Mouse (Mus musculus) thymus, adult 2 months (tissue): Measurements from ENCODE around the gene Gm21836. TPM values are rescaled to one million over a fixed set of nuclear protein-coding genes. Genes with fewer than 3 reads are reported as not detected.
A peak's percentile ranks its signal among the peaks of the same experiment; 100 is the strongest.
"Not testable (repeated sequence)": the region's sequence is repeated elsewhere in the genome, so short reads cannot be mapped to it uniquely, and the experiment has no call there.

Experiments used
- DNase-seq: peaks from one replicate; pipeline ENCODE4 v3.0.0; 2021
- H3K27ac ChIP-seq: fragments of 200-500 bp; 2 replicates; pipeline ENCODE4 v1.5.1; 2012; ENCODE audit warnings: low read length, control low read depth; ENCODE audit not compliant: control insufficient read depth, insufficient read depth
- H3K27me3 ChIP-seq: fragments of 200-500 bp; 2 replicates; pipeline ENCODE4 v1.6.1; 2012; ENCODE audit warnings: mild to moderate bottlenecking, low read length, moderate library complexity, mixed read lengths; ENCODE audit not compliant: control insufficient read depth, insufficient read depth
- H3K36me3 ChIP-seq: fragments of 200-500 bp; 2 replicates; pipeline ENCODE4 v1.6.1; 2012; ENCODE audit warnings: mild to moderate bottlenecking, low read length, moderate library complexity; ENCODE audit not compliant: control insufficient read depth, insufficient read depth
- H3K4me1 ChIP-seq: fragments of 200-500 bp; replicated peaks from 2 replicates; pipeline ENCODE4 v1.6.1; 2012; ENCODE audit warnings: low read length; ENCODE audit not compliant: control insufficient read depth, insufficient read depth
- H3K4me3 ChIP-seq: fragments of 200-500 bp; 2 replicates; pipeline ENCODE4 v1.5.1; 2012; ENCODE audit warnings: mild to moderate bottlenecking, low read length, control low read depth, moderate library complexity; ENCODE audit not compliant: control insufficient read depth, insufficient read depth
- CTCF ChIP-seq: fragments of 200-500 bp; IDR thresholded peaks from 2 replicates; pipeline ENCODE4 v1.5.1; 2012; ENCODE audit warnings: mild to moderate bottlenecking, control low read depth, low read length, moderate library complexity, borderline replicate concordance; ENCODE audit not compliant: control insufficient read depth, poor library complexity, insufficient read depth; ENCODE audit errors: extremely low read depth
- POLR2A ChIP-seq: fragments of 200-500 bp; IDR thresholded peaks from 2 replicates; pipeline ENCODE4 v1.6.1; 2012; ENCODE audit warnings: mild to moderate bottlenecking, low read length, control low read depth, moderate library complexity; ENCODE audit not compliant: control insufficient read depth, poor library complexity, insufficient read depth; ENCODE audit errors: extremely low read depth
- WGBS: fragments of 180-500 bp; shearing (Covaris S2); methylation state at CpG from one replicate; pipeline ENCODE4 v1.1.7; 2018; 5-methylcytosine and 5-hydroxymethylcytosine counted together
- polyA plus RNA-seq: library from polyadenylated mRNA; depleted of rRNA; stranded (reverse); fragments of >200 nt; gene quantifications from 2 replicates; pipeline ENCODE4 v1.2.3, GENCODE M21; 2012; rRNA removed

The Gm21836 gene
- polyA plus RNA-seq: not detected in 2 replicates

- H3K4me1 ChIP-seq, H3K4me3 ChIP-seq, H3K27me3 ChIP-seq, H3K27ac ChIP-seq, H3K36me3 ChIP-seq, DNase-seq: not testable (repeated sequence)
- WGBS: 90% methylated on average over 2 of the region's 2 CpGs
Observed at GRCm38 (mm10) chr9:124493693-124494092, at the start of gene Gm21836. TSS of gene Gm21836 (minus strand) at chr9:124493793.

- 86% methylated on average over 15 of the region's 15 CpGs for WGBS
- H3K4me3 ChIP-seq, H3K27me3 ChIP-seq, H3K27ac ChIP-seq, H3K36me3 ChIP-seq, H3K4me1 ChIP-seq, DNase-seq: not testable (repeated sequence)
Observed at GRCm38 (mm10) chr9:124480361-124480980, 13.1 kb downstream of the Gm21836 start.

DNA sequence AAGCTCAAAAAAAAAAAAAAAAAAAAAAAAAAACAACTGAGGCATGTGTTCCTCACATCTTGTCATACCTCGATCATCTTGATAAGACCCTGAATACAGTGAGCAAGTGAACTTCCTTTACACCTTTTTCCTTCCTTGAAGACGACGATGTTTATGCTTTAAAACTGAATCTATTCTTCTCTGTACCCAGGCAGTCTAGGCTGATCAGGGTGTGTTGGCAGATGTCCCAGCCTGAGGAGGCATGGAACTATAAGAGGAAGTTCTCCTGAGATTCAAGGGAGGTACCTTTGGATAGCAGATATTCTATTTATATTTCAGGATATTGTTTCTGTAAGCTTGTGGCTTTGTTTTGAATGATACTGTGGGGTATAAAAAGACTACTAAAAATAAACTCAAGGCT is 15.5 kb downstream of the Gm21836 start:
- Histone ChIP-seq H3K27me3 (no peaks in the 10 kb centered on the region), H3K27ac (peak overlapping the region; percentile 33; the same call in 1 of the 2 replicates), H3K4me3 (no peak overlapping the region), H3K36me3 (no peaks in the 10 kb centered on the region), H3K4me1 (peaks cover 4% of the 10 kb centered on the region)
- no peak for DNase-seq
- 4% methylated on average over 3 of the region's 3 CpGs for WGBS
- TF ChIP-seq CTCF (no peak), POLR2A (no peak)

DNA sequence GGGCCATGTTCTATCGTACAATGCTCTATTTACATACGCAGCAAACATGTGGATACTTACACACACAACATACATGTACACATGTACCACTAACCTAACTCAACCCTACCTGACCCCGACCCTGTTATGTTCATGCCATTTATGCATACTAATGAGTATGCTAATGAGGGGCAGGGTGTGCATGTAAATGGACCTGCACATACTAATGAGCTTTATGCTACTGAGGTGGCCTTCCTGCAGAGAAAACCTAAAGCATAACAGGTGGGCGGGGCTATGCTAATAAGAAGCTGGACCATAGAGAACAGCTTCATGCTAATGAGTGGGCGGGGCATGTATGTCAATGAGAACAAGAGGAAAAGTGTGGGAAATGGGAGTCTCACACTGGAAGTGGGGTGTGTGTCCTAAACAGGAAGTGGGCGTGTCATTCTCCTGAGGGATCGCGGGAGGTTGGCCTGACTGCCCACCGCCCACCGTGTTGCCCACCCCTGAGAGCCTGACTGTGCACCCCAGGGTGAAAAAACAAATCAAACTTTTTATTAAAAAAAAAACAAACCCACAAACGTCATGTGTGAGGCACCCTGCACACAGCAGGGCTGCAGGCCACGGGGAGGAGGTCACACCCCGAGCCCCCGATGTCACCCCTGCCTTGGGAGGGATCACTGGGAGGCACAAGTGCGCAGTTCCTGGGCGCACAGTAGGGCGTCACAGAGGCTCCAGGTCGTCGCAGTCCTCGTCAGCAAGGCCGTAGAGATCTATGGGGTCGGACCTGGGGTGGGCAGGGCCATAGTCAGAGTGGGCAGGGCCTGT is 17.3 kb downstream of the Gm21836 start, which contains the start of gene Ppp2r3d:
Gene Ppp2r3d (minus strand): TSS at position 803 of the 807 bp plus-strand sequence.
- no peak for TF ChIP-seq CTCF
- no peak for TF ChIP-seq POLR2A
- H3K27me3 ChIP-seq: no peaks in the 10 kb centered on the region
- WGBS: 98% methylated on average over 22 of the region's 22 CpGs
- H3K27ac ChIP-seq: no peak within 1 kb of the TSS
- no peaks in the 10 kb centered on the region for H3K36me3 ChIP-seq
- H3K4me1 ChIP-seq: peaks cover 4% of the 10 kb centered on the region
- H3K4me3 ChIP-seq: no peak within 1 kb of the TSS
- DNase-seq: peak; percentile 6

DNA sequence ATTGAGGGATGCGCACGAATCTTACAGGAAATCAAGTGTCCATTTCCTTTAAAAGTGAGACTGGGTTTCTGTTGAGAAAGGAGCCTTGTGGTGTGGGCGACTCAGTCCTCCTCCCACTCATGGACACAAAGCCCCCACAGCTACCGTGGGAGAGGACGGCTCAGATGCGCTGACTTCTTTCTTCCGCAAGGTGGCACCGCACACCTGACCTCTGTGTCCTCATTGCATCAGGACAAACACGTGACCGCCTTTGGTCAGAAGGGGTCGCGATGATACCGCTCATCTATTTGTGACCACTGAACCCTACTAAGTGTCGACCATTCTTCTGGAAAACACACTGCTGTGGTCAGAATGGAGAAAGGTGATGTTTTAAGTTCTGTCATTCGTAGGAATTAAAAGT is 17.9 kb downstream of the Gm21836 start:
- DNase-seq: no peak
- TF ChIP-seq POLR2A: no peak
- no peak for TF ChIP-seq CTCF
- 96% methylated on average over 15 of the region's 15 CpGs for WGBS
- Histone ChIP-seq H3K4me3 (no peak overlapping the region), H3K27me3 (no peaks in the 10 kb centered on the region), H3K27ac (no peak overlapping the region), H3K36me3 (no peaks in the 10 kb centered on the region), H3K4me1 (peaks cover 4% of the 10 kb centered on the region)

DNA sequence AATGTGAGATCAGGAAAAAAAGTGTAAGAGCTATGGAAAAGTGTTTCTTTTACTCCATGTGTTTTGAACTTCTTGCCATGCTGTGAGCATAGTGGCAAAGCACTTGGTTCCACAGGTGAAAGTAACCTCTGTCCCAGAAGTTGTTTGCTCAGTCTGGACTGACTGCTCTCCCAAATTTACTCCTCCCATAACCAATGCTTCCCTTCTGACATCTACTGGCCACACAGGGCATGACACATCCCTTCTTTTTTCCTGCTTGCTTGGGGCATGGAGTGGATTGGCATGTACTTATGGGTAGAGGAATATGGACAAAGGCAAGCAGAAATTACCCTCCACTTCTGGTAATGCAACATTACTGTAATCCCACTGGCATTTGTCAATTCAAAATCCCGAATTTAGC is 37.0 kb downstream of the Gm21836 start:
- no peaks in the 10 kb centered on the region for H3K36me3 ChIP-seq
- DNase-seq: peak; percentile 53

More for the DNA sequence above, 37.0 kb downstream of the Gm21836 start:
- no peak overlapping the region for H3K27ac ChIP-seq
- TF ChIP-seq POLR2A (no peak), CTCF (no peak)
- no peaks in the 10 kb centered on the region for H3K4me1 ChIP-seq
- no peaks in the 10 kb centered on the region for H3K27me3 ChIP-seq
- WGBS: 10% methylated on average over 1 of the region's 1 CpGs
- H3K4me3 ChIP-seq: no peak overlapping the region

Other genes with a start within 250 kb of the Gm21836 start
- gene 2010315B03Rik, start 181.1 kb downstream of the Gm21836 start, polyA plus RNA-seq: 3.7 and 4.4 TPM in 2 replicates
- 497 and 584 TPM in 2 replicates for gene Ppp2r3d, start 16.9 kb downstream of the Gm21836 start, polyA plus RNA-seq